Mouse (Mus musculus) frontal cortex, postnatal 25 days (tissue): ENCODE measurements around the gene Plekhm2.

Source experiments
- DNase-seq, 2 experiments: peaks; one replicate each; pipeline ENCODE4 v3.0.0; 2022; ENCODE audit warnings: low spot score in 2 of 2

The Plekhm2 gene

GRCm38 (mm10) chr4:141664799-141665198, at the start of gene Plekhm2:
Gene Plekhm2 (minus strand): TSS chr4:141664899.
- no peak for DNase-seq

- DNase-seq = no peak
Observed at GRCm38 (mm10) chr4:141713598-141714142, 49.0 kb upstream of the Plekhm2 start.

GRCm38 (mm10) chr4:141711250-141711649, 46.6 kb upstream of the Plekhm2 start:
- no peak for DNase-seq

- no peak for DNase-seq
Observed at GRCm38 (mm10) chr4:141708971-141709370, 44.3 kb upstream of the Plekhm2 start.

DNA sequence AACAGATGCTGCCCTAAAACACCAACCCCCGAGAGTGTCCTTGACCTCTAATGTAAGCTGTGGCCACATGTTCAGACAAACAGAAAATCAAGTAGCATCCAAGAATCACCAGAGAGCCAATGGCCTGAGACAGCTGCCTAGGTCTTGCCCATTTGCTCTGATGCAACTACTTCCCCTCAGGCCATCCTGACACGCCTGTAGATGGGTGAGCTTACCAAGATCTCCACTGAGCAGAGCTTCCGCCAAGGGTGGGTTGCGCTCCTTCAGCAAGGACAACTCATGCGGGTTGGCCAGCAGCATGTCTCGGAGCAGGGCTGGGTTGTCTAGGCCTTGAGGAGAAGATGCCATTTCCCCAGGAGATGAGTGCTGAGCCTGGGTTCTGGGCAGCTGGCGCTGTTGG, 43.3 kb upstream of the Plekhm2 start:
- no peak for DNase-seq

GRCm38 (mm10) chr4:141705331-141705730, 40.6 kb upstream of the Plekhm2 start:
- DNase-seq = peak; percentile 31 to 41

DNA sequence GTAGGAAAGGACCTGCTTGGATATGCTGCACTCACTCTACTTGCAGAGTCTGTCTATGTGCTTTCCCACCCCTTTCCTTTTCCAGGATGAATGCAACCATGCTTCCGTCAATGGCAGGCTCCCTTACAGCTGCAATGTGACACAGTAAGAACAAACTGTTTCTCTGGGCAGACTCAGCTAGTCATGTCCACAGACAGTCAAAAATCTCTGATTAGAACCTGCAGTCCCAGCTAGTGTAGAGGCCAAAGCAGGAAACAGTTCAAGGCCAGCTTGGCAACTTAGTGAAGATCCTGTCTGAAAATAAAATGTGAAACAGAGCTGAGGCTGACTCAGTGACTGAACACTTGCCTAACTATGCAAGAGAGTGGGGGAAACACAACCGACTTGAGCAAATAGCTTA, 39.9 kb upstream of the Plekhm2 start:
- DNase-seq = no peak

- DNase-seq = no peak
Observed at GRCm38 (mm10) chr4:141694719-141695118, 30.0 kb upstream of the Plekhm2 start.

GRCm38 (mm10) chr4:141688505-141688904, 23.8 kb upstream of the Plekhm2 start:
- DNase-seq = no peak

DNA sequence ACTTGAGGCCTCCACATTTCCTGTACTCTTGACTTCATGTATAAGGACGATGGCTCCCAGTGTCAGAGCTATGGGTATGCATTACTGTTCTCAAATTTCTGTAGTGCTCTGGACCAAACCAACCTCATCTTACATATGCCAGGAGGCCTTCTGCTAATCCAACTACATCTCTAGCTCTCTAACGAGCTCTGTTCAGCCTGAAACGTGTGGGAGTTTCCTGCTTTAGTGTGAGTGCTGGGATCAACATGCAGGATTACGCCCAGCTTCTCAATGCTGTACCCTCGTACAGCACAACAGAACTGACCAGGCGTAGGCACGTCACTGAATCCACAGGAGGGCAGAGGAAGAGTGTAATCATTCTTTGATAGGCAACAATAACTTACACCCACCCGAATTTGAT, 21.8 kb upstream of the Plekhm2 start:
- DNase-seq = no peak

GRCm38 (mm10) chr4:141686093-141686492, 21.4 kb upstream of the Plekhm2 start:
- no peak for DNase-seq

DNA sequence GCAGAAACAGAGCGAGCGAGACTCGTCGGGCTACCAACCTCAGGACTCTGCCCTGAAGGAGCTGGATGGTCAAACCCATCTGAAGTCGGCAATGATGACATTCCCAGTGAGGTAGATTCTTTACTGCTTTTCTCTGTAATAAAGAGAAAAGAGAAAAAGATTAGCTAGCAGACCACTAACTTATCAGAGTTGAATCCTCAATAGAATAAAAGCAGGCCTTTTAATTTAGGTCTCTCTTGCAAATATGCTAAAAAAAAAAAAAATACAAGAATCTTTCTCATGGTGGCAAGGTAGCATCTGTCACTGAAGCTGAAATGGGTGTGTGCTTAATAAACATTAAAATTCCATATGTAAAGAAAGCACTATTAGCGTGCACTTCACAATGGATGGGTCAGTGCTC, 20.8 kb upstream of the Plekhm2 start, which contains the start of gene Rsc1a1:
TSS of gene Rsc1a1 (minus strand) at position 101 of the 400 bp plus-strand sequence.
- no peak for DNase-seq

GRCm38 (mm10) chr4:141682706-141683230, 18.1 kb upstream of the Plekhm2 start:
- DNase-seq = no peak

GRCm38 (mm10) chr4:141681767-141682166, 17.1 kb upstream of the Plekhm2 start:
- no peak for DNase-seq

GRCm38 (mm10) chr4:141680892-141681291, 16.2 kb upstream of the Plekhm2 start:
- DNase-seq = no peak

- DNase-seq = no peak
Observed at GRCm38 (mm10) chr4:141679016-141679415, 14.3 kb upstream of the Plekhm2 start.

- no peak for DNase-seq
Observed at GRCm38 (mm10) chr4:141676462-141676979, 11.8 kb upstream of the Plekhm2 start.

- DNase-seq = no peak
Observed at GRCm38 (mm10) chr4:141672325-141672724, 7.6 kb upstream of the Plekhm2 start.

DNA sequence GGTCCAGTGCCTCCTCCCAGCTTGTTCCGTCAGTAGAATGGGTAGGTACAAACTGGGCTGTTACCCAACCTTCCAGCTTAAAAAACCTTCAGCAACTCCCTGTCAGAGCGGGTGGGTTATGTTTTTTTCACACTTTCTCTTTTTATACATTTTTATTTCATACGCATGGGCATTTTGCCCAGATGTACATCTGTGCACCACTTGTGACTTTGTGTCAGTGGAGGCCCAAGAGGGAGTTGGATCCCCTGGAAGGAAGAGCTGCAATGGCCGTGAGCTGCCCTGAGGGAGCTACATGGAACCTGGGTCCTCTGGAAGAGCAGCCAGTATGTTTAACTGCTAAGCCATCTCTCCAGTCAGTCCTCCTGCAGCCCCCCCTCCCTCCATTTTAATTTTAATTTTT, 6.7 kb upstream of the Plekhm2 start:
- DNase-seq = no peak

DNA sequence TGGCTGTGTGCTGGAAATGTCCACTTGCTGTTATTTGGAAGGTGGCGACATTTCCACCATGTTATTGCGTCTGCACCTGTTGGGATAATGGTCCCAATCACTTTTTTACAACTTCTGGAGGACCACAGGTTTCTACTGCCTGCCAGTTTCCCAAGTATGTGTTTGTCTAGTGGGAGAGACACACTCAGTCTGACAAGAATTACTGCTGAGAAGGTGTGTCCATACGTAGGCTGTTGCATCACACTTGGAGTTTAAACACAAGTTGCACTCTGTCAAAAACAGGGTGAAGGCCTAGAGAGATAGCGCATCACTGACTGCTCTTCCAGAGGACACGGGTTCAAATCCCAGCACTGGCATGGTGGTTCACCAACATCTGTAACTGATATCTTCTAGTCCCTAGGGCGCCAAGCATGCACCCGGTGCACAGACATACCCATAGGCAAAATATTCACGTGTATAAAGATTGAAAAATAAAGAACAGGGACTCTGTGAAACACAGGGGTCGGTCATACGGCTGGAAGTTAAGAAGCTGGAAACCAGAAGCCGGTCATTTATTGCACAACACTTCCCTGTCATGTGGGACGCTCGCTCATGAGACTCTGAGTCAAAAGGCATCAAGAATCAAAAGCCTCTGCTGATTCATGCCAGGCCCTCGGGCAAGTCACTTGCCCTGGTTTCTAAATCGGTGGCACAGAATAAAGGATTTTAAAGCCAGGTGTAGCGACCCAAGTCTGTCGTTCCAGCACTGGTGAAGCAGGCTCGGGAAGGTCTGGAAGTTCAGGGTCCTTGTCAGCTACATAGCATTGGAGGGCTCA, 5.4 kb upstream of the Plekhm2 start:
- no peak for DNase-seq

- DNase-seq = peak; percentile 41 to 55
Observed at GRCm38 (mm10) chr4:141664011-141664745, 521 bp downstream of the Plekhm2 start.
